Mouse (Mus musculus): ENCODE results near the gene Igf2bp1.

The Igf2bp1 gene

GRCm38 (mm10) chr11:96005403-96006271 is at the start of gene Igf2bp1:
Igf2bp1 (minus strand) TSS chr11:96005940.
- DNase-seq: no peak

- DNase-seq: no peak
These were observed 45.1 kb upstream of the Igf2bp1 start for GRCm38 (mm10) chr11:96050854-96051253.

- DNase-seq: no peak
These were observed 44.2 kb upstream of the Igf2bp1 start for GRCm38 (mm10) chr11:96049939-96050338.

GRCm38 (mm10) chr11:96047469-96048373 is 42.0 kb upstream of the Igf2bp1 start:
- DNase-seq: no peak

- no peak for DNase-seq
These were observed 41.1 kb upstream of the Igf2bp1 start for GRCm38 (mm10) chr11:96046793-96047192.

GRCm38 (mm10) chr11:96046028-96046427 is 40.3 kb upstream of the Igf2bp1 start:
- DNase-seq: no peak

- DNase-seq: no peak
These were observed 39.2 kb upstream of the Igf2bp1 start for GRCm38 (mm10) chr11:96044803-96045567.

GRCm38 (mm10) chr11:96038560-96038959 is 32.8 kb upstream of the Igf2bp1 start:
- no peak for DNase-seq

- DNase-seq: no peak
These were observed 31.8 kb upstream of the Igf2bp1 start for GRCm38 (mm10) chr11:96037499-96037898.

GRCm38 (mm10) chr11:96035133-96035532 is 29.4 kb upstream of the Igf2bp1 start:
- peak; percentile 33 for DNase-seq

GRCm38 (mm10) chr11:96034596-96035052 is 28.9 kb upstream of the Igf2bp1 start, which contains the start of gene Snf8:
Snf8 (plus strand) TSS chr11:96034885.
- peak; percentile 96 for DNase-seq

- DNase-seq: no peak
These were observed 28.4 kb upstream of the Igf2bp1 start for GRCm38 (mm10) chr11:96034116-96034515.

GRCm38 (mm10) chr11:96033264-96033663 is 27.5 kb upstream of the Igf2bp1 start:
- DNase-seq: no peak

GRCm38 (mm10) chr11:96031701-96032100 is 26.0 kb upstream of the Igf2bp1 start:
- DNase-seq: no peak

GRCm38 (mm10) chr11:96030571-96030970 is 24.8 kb upstream of the Igf2bp1 start:
- DNase-seq: no peak

- DNase-seq: no peak
These were observed 22.4 kb upstream of the Igf2bp1 start for GRCm38 (mm10) chr11:96028130-96028529.

GRCm38 (mm10) chr11:96020622-96021021 is 14.9 kb upstream of the Igf2bp1 start:
- no peak for DNase-seq

GRCm38 (mm10) chr11:96017941-96018351 is 12.2 kb upstream of the Igf2bp1 start:
- DNase-seq: no peak

- no peak for DNase-seq
These were observed 9.7 kb upstream of the Igf2bp1 start for GRCm38 (mm10) chr11:96015421-96015820.

- no peak for DNase-seq
These were observed 6.2 kb upstream of the Igf2bp1 start for GRCm38 (mm10) chr11:96011982-96012381.

- no peak for DNase-seq
These were observed 3.1 kb upstream of the Igf2bp1 start for GRCm38 (mm10) chr11:96008827-96009226.

- DNase-seq: no peak
These were observed 1.9 kb upstream of the Igf2bp1 start for GRCm38 (mm10) chr11:96007516-96008235.

Data from lung, postnatal 10 days (tissue).